Mouse (Mus musculus) small intestine, adult 2 months (tissue): ENCODE data around the gene Bcl6. TPM values are rescaled to one million over a fixed set of nuclear protein-coding genes. Genes with fewer than 3 reads are reported as not detected.
A peak's percentile ranks its signal among the peaks of the same experiment; 100 is the strongest.

Experiments used
- H3K27ac ChIP-seq: fragments of 200-500 bp; 2 replicates; pipeline ENCODE4 v1.5.1; 2012; ENCODE audit warnings: low read depth, low read length, control low read depth, inconsistent platforms; ENCODE audit not compliant: insufficient read depth
- H3K27me3 ChIP-seq: fragments of 200-500 bp; 2 replicates; pipeline ENCODE4 v1.6.1; 2012; ENCODE audit warnings: mild to moderate bottlenecking, moderate library complexity, low read length, inconsistent platforms; ENCODE audit not compliant: control insufficient read depth, insufficient read depth
- H3K36me3 ChIP-seq: fragments of 200-500 bp; 2 replicates; pipeline ENCODE4 v1.6.1; 2012; ENCODE audit warnings: mild to moderate bottlenecking, low read length, control low read depth, inconsistent platforms; ENCODE audit not compliant: control insufficient read depth, insufficient read depth
- H3K4me1 ChIP-seq: fragments of 200-500 bp; 2 replicates; pipeline ENCODE4 v1.6.1; 2012; ENCODE audit warnings: low read length, inconsistent platforms, mixed read lengths; ENCODE audit not compliant: control insufficient read depth, insufficient read depth, insufficient read length
- H3K4me3 ChIP-seq: fragments of 200-500 bp; 2 replicates; pipeline ENCODE4 v1.5.1; 2012; ENCODE audit warnings: low read depth, mild to moderate bottlenecking, control low read depth, inconsistent platforms, low read length, moderate library complexity
- CTCF ChIP-seq: fragments of 200-500 bp; IDR thresholded peaks from 2 replicates; pipeline ENCODE4 v1.5.1; 2012; ENCODE audit warnings: low read depth, mild to moderate bottlenecking, control low read depth, inconsistent platforms, low read length, moderate library complexity, mixed read lengths; ENCODE audit not compliant: insufficient replicate concordance, insufficient read length; ENCODE audit errors: extremely low read depth
- POLR2A ChIP-seq: fragments of 200-500 bp; IDR thresholded peaks from 2 replicates; pipeline ENCODE4 v1.6.1; 2012; ENCODE audit warnings: low read depth, mild to moderate bottlenecking, control low read depth, inconsistent platforms, low read length, moderate library complexity
- WGBS: fragments of 180-500 bp; shearing (Covaris S2); methylation state at CpG from one replicate; pipeline ENCODE4 v1.1.7; 2018; 5-methylcytosine and 5-hydroxymethylcytosine counted together
- polyA plus RNA-seq: library from polyadenylated mRNA; depleted of rRNA; stranded (reverse); fragments of >200 nt; gene quantifications from 2 replicates; pipeline ENCODE4 v1.2.3, GENCODE M21; 2012

Bcl6 gene
- polyA plus RNA-seq, 1 experiment = 12.2 TPM

GRCm38 (mm10) chr16:24005928-24006327, 17.3 kb upstream of the Bcl6 start:
- Histone ChIP-seq H3K27me3 (no peaks in the 10 kb centered on the region), H3K4me3 (no peak overlapping the region), H3K4me1 (no peaks in the 10 kb centered on the region), H3K36me3 (no peaks in the 10 kb centered on the region), H3K27ac (no peak overlapping the region)
- TF ChIP-seq CTCF (no peak), POLR2A (no peak)
- WGBS = 71% methylated on average over 8 of the region's 8 CpGs

- no peak for TF ChIP-seq CTCF
- TF ChIP-seq POLR2A = no peak
- Histone ChIP-seq H3K27me3 (no peaks in the 10 kb centered on the region), H3K36me3 (no peaks in the 10 kb centered on the region), H3K4me3 (no peak overlapping the region), H3K27ac (no peak overlapping the region), H3K4me1 (peaks cover 8% of the 10 kb centered on the region; the same call in 1 of the 2 replicates)
- WGBS = 87% methylated on average over 6 of the region's 6 CpGs
Observed at GRCm38 (mm10) chr16:23997912-23998311, 9.3 kb upstream of the Bcl6 start.

- Histone ChIP-seq H3K27ac (no peak overlapping the region), H3K4me3 (no peak overlapping the region), H3K4me1 (peaks cover 9% of the 10 kb centered on the region; the same call in 1 of the 2 replicates), H3K36me3 (no peaks in the 10 kb centered on the region), H3K27me3 (no peaks in the 10 kb centered on the region)
- WGBS = 79% methylated on average over 3 of the region's 3 CpGs
- TF ChIP-seq POLR2A (no peak), CTCF (no peak)
Observed at GRCm38 (mm10) chr16:23997228-23997627, 8.6 kb upstream of the Bcl6 start.

GRCm38 (mm10) chr16:23996342-23996741, 7.7 kb upstream of the Bcl6 start:
- no peaks in the 10 kb centered on the region for H3K27me3 ChIP-seq
- no peak overlapping the region for H3K27ac ChIP-seq
- no peak overlapping the region for H3K4me3 ChIP-seq
- H3K36me3 ChIP-seq = no peaks in the 10 kb centered on the region
- WGBS = 65% methylated on average over 7 of the region's 7 CpGs
- TF ChIP-seq POLR2A (no peak), CTCF (no peak)
- peaks cover 11% of the 10 kb centered on the region; the same call in 1 of the 2 replicates for H3K4me1 ChIP-seq

- Histone ChIP-seq H3K27ac (peak overlapping the region; percentile 87), H3K4me3 (peak overlapping the region; percentile 26), H3K36me3 (no peaks in the 10 kb centered on the region), H3K27me3 (no peaks in the 10 kb centered on the region), H3K4me1 (peaks cover 14% of the 10 kb centered on the region)
- TF ChIP-seq CTCF (no peak), POLR2A (no peak)
- 10% methylated on average over 17 of the region's 17 CpGs for WGBS
Observed at GRCm38 (mm10) chr16:23993351-23994321, 5.0 kb upstream of the Bcl6 start.

GRCm38 (mm10) chr16:23991846-23992580, 3.4 kb upstream of the Bcl6 start:
- Histone ChIP-seq H3K27me3 (no peaks in the 10 kb centered on the region), H3K4me3 (no peak overlapping the region), H3K36me3 (no peaks in the 10 kb centered on the region), H3K4me1 (peaks cover 14% of the 10 kb centered on the region), H3K27ac (no peak overlapping the region)
- 59% methylated on average over 14 of the region's 14 CpGs for WGBS
- no peak for TF ChIP-seq CTCF
- no peak for TF ChIP-seq POLR2A

GRCm38 (mm10) chr16:23991170-23991569, 2.5 kb upstream of the Bcl6 start:
- WGBS = 3% methylated on average over 4 of the region's 4 CpGs
- no peaks in the 10 kb centered on the region for H3K27me3 ChIP-seq
- H3K36me3 ChIP-seq = no peaks in the 10 kb centered on the region
- H3K4me1 ChIP-seq = peaks cover 14% of the 10 kb centered on the region
- TF ChIP-seq CTCF = peak; percentile 81
- no peak for TF ChIP-seq POLR2A
- H3K4me3 ChIP-seq = no peak overlapping the region
- H3K27ac ChIP-seq = no peak overlapping the region
